Mouse (Mus musculus): ENCODE measurements around the gene Fam118a. TPM values are rescaled to one million over a fixed set of nuclear protein-coding genes. Genes with fewer than 3 reads are reported as not detected.
"Not testable (repeated sequence)": the region's sequence is repeated elsewhere in the genome, so short reads cannot be mapped to it uniquely, and the experiment has no call there.

The Fam118a gene
- polyA plus RNA-seq (2012; rRNA removed), result 15.5 and 16.4 TPM in 2 replicates
- polyA plus RNA-seq (2014; fragmentation: Nextera tagmentation; extraction: Ambion mirVana), result 21.7 and 23.1 TPM in 2 replicates

DNA sequence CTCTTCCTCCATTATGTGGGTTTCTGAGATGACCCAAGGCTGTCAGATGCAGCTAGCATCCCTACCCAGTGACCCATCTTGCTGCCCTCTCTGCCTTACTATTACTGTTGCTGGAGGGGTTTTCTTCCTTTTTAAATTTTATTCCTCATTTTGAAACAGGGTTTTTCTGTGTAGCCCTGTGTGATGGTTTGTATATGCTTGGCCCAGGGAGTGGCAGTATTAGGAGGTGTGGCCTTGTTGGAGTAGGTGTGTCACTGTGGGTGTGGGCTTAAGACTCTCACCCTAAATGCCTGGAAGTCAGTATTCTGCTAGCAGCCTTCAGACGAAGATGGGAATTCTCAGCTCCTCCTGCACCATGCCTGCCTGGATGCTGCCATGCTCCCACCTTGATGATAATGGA, at the start of gene Fam118a:
Gene Fam118a (plus strand): TSS at position 301 of the 400 bp plus-strand sequence.
- not testable (repeated sequence) for H3K4me1 ChIP-seq (ENCODE audit: control insufficient read depth, insufficient read depth, low read length); ATAC-seq (ENCODE audit: low FRiP score, low read depth); H3K36me3 ChIP-seq (ENCODE audit: control insufficient read depth, insufficient read depth, low read length); H3K27me3 ChIP-seq (ENCODE audit: control insufficient read depth, insufficient read depth, low read length); DNase-seq (ENCODE audit: low spot score); H3K4me2 ChIP-seq (replicated peaks; ENCODE audit: low read depth, low read length, severe bottlenecking); H3K27ac ChIP-seq (replicated peaks; ENCODE audit: low read depth, low read length); H3K9ac ChIP-seq (ENCODE audit: low read depth, low read length, severe bottlenecking); H3K9me3 ChIP-seq (ENCODE audit: control insufficient read depth, low read length); H3K4me3 ChIP-seq (replicated peaks; ENCODE audit: low read length)
- 37% methylated on average over 1 of the region's 1 CpGs for WGBS

- H3K27ac ChIP-seq (replicated peaks; ENCODE audit: low read depth, low read length), result no peak overlapping the region
- peaks cover 5% of the 10 kb centered on the region; the same call in 1 of the 2 replicates for H3K36me3 ChIP-seq (ENCODE audit: control insufficient read depth, insufficient read depth, low read length)
- no peak overlapping the region for H3K9ac ChIP-seq (ENCODE audit: low read depth, low read length, severe bottlenecking)
- no peak for TF ChIP-seq POLR2A (IDR thresholded peaks at IDR 0.05; ENCODE audit: borderline replicate concordance, extremely low read depth, insufficient read depth, insufficient read length)
- ATAC-seq (ENCODE audit: low FRiP score, low read depth) (no peak), DNase-seq (ENCODE audit: low spot score) (no peak)
- H3K9me3 ChIP-seq (ENCODE audit: control insufficient read depth, low read length), result no peaks in the 10 kb centered on the region
- no peak overlapping the region for H3K4me2 ChIP-seq (replicated peaks; ENCODE audit: low read depth, low read length, severe bottlenecking)
- H3K27me3 ChIP-seq (ENCODE audit: control insufficient read depth, insufficient read depth, low read length), result no peaks in the 10 kb centered on the region
- WGBS, result 91% methylated on average over 9 of the region's 9 CpGs
- peaks cover 8% of the 10 kb centered on the region for H3K4me1 ChIP-seq (ENCODE audit: control insufficient read depth, insufficient read depth, low read length)
- H3K4me3 ChIP-seq (replicated peaks; ENCODE audit: low read length), result no peak overlapping the region
Measured at GRCm38 (mm10) chr15:84981609-84982313, 47.0 kb upstream of the Fam118a start.

DNA sequence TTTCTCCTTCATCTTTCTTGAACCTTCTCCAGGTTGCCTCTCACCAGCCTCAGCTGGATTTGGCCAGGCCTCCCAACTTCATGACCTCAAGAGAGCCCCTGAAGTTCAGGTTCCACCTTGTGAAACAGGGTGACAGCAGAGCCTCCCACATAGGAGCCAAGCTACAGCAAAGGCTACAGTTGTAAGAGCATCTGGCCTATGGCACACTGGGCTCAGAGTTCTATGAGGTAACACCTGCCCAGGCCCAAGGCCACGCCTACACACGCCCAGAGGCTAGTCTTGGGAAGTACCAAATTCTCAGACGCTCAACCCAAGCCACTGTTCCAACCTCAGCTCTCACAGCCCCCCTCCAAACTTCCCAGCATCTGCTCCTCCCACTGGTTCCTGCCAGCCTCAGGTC, 45.9 kb upstream of the Fam118a start:
- Histone ChIP-seq H3K36me3 (ENCODE audit: control insufficient read depth, insufficient read depth, low read length) (peaks cover 5% of the 10 kb centered on the region; the same call in 1 of the 2 replicates), H3K27ac (replicated peaks; ENCODE audit: low read depth, low read length) (no peak overlapping the region), H3K9me3 (ENCODE audit: control insufficient read depth, low read length) (no peaks in the 10 kb centered on the region), H3K27me3 (ENCODE audit: control insufficient read depth, insufficient read depth, low read length) (no peaks in the 10 kb centered on the region), H3K9ac (ENCODE audit: low read depth, low read length, severe bottlenecking) (no peak overlapping the region), H3K4me3 (replicated peaks; ENCODE audit: low read length) (no peak overlapping the region), H3K4me1 (ENCODE audit: control insufficient read depth, insufficient read depth, low read length) (peaks cover 11% of the 10 kb centered on the region), H3K4me2 (replicated peaks; ENCODE audit: low read depth, low read length, severe bottlenecking) (no peak overlapping the region)
- WGBS, result 84% methylated on average over 3 of the region's 3 CpGs
- no peak for ATAC-seq (ENCODE audit: low FRiP score, low read depth)
- DNase-seq (ENCODE audit: low spot score), result no peak
- no peak for TF ChIP-seq POLR2A (IDR thresholded peaks at IDR 0.05; ENCODE audit: borderline replicate concordance, extremely low read depth, insufficient read depth, insufficient read length)

- Histone ChIP-seq H3K27ac (replicated peaks; ENCODE audit: low read depth, low read length) (no peak overlapping the region), H3K9me3 (ENCODE audit: control insufficient read depth, low read length) (no peaks in the 10 kb centered on the region), H3K4me2 (replicated peaks; ENCODE audit: low read depth, low read length, severe bottlenecking) (no peak overlapping the region), H3K9ac (ENCODE audit: low read depth, low read length, severe bottlenecking) (no peak overlapping the region), H3K27me3 (ENCODE audit: control insufficient read depth, insufficient read depth, low read length) (no peaks in the 10 kb centered on the region), H3K4me1 (ENCODE audit: control insufficient read depth, insufficient read depth, low read length) (peaks cover 17% of the 10 kb centered on the region), H3K4me3 (replicated peaks; ENCODE audit: low read length) (no peak overlapping the region), H3K36me3 (ENCODE audit: control insufficient read depth, insufficient read depth, low read length) (peaks cover 5% of the 10 kb centered on the region; the same call in 1 of the 2 replicates)
- DNase-seq (ENCODE audit: low spot score) (no peak), ATAC-seq (ENCODE audit: low FRiP score, low read depth) (no peak)
- TF ChIP-seq POLR2A (IDR thresholded peaks at IDR 0.05; ENCODE audit: borderline replicate concordance, extremely low read depth, insufficient read depth, insufficient read length), result no peak
- WGBS, result 79% methylated on average over 7 of the region's 7 CpGs
Measured at GRCm38 (mm10) chr15:84983721-84984120, 45.0 kb upstream of the Fam118a start.

- Histone ChIP-seq H3K4me3 (replicated peaks; ENCODE audit: low read length) (no peak overlapping the region), H3K27ac (replicated peaks; ENCODE audit: low read depth, low read length) (no peak overlapping the region), H3K36me3 (ENCODE audit: control insufficient read depth, insufficient read depth, low read length) (0 out of 2 replicates have a peak, but pooled peaks cover 3% of the 10 kb centered on the region), H3K27me3 (ENCODE audit: control insufficient read depth, insufficient read depth, low read length) (no peaks in the 10 kb centered on the region), H3K4me1 (ENCODE audit: control insufficient read depth, insufficient read depth, low read length) (peaks cover 17% of the 10 kb centered on the region), H3K9ac (ENCODE audit: low read depth, low read length, severe bottlenecking) (no peak overlapping the region), H3K4me2 (replicated peaks; ENCODE audit: low read depth, low read length, severe bottlenecking) (no peak overlapping the region), H3K9me3 (ENCODE audit: control insufficient read depth, low read length) (no peaks in the 10 kb centered on the region)
- no peak for DNase-seq (ENCODE audit: low spot score)
- TF ChIP-seq POLR2A (IDR thresholded peaks at IDR 0.05; ENCODE audit: borderline replicate concordance, extremely low read depth, insufficient read depth, insufficient read length), result no peak
- no peak for ATAC-seq (ENCODE audit: low FRiP score, low read depth)
- WGBS, result 85% methylated on average over 12 of the region's 12 CpGs
Measured at GRCm38 (mm10) chr15:84985516-84986160, 43.1 kb upstream of the Fam118a start.
